Mouse (Mus musculus): ENCODE results near the gene Cldn7.

Gene Cldn7

DNA sequence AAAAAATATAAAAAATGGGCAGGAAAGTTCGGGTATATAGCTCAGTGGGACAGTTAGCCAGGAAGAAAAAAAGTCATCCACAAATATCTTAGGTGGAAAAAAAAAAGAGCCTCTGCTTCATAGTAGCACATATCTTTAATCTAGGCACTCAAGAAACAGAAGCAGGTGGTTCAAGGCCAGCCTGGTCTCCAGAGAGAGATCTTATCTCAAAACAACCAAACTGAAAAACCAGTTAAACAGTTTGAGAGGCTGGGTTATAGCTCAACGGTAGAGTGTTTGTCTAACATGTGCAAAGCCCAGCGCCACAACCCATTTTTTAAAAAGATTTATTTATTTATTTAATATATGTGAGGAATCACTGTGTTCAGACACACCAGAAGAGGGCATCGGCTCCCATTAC lies 31.5 kb upstream of the Cldn7 start:
- DNase-seq (ENCODE audit: low read depth, low spot score): no peak

DNA sequence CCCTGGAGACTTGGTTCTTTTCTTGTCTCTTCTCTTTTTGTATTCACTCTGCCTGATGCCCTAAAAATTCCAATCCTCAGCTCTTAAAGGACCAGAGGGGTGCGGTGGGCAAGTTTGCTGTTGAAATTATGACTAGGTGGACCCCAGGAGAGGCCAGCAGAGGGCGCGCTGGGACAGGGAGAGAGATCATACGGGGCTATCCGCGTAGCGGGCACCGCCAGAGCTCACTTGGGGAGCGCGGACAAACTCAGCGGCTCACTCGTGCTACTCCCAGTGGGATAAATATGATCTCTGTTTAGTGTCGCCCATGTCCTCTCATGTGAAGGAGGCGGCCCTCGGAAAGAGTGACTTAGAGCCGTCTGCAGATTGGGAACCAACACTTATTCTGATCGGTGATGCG lies 30.4 kb upstream of the Cldn7 start:
- DNase-seq (ENCODE audit: low read depth, low spot score): peak; percentile 89

DNA sequence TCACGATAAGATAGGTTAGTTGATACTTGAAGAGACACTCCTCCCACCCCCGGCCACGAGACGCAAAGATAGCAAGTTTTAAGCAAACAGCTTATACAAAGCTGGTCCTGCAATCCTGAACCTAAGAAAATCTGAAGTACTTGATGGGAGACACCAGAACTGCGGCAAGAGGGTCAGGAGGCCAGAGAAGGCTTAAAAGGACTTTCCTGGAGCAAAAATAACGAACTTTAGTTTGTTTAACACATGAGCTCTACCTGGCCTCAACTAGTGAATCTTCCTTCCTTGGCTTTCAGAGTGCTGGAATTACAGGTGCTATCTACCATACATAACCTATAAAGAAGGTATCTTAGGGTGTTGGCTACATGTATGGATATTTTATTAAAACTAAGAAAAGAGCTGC lies 29.9 kb upstream of the Cldn7 start:
- no peak for DNase-seq (ENCODE audit: low read depth, low spot score)

DNA sequence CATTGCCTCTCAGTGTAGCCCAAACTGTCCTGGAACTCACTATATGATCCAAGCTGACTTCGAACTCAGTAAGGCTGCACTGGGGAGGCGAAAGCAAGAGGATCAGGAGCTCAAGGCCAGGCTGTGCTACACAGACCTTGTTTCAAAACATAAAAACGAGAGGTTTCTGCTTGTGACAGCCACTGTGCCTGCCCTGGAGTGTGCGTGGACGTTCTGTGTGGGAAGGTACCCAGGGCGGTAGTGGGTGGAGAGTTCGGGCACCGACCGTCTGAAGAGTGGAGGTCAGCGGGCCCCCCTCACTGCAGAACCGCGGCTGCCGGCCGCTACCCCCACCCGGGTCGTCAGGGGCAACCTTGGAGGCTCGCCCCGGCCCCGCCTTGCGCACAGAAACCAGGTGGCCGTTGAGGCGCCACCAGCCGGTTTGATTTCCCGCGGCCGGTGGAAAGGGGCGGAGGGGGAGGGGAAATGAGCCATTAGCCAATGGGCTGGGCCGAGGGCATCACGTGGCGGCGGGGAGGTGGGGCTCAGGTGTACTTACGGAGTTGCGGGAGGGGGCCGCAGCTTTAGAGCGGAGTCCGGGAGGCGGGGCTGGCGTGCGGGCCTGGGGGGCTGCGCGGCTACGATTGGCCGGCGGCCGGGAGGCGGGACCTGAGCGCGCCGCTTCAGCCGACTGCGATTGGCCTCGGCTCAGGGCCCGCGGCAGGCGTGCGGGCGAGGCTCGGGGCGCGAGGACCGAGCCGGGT lies 29.3 kb upstream of the Cldn7 start, which contains the start of gene Ybx2:
Gene Ybx2, plus strand, starts transcription at position 660 of the 743 bp plus-strand sequence.
- DNase-seq (ENCODE audit: low read depth, low spot score): peak; percentile 94

DNA sequence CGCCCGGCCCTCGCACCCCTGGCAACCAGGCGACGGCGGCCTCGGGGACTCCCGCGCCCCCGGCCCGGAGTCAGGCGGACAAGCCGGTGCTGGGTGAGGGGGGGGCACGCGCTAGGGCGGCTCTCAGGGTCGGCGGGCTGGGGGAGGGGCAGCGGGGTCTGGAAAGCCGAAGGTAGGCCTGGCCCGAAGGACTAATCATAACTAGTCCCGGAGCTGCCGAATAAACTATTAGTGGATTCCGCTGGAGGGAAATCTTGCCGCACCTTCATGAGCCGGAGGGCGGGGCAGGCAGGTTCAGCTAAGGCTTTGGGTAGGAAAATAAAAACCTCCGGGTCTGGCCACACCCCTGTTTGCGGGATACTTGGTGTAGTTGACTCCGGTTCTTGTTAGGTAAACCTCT lies 28.4 kb upstream of the Cldn7 start:
- no peak for DNase-seq (ENCODE audit: low read depth, low spot score)

DNA sequence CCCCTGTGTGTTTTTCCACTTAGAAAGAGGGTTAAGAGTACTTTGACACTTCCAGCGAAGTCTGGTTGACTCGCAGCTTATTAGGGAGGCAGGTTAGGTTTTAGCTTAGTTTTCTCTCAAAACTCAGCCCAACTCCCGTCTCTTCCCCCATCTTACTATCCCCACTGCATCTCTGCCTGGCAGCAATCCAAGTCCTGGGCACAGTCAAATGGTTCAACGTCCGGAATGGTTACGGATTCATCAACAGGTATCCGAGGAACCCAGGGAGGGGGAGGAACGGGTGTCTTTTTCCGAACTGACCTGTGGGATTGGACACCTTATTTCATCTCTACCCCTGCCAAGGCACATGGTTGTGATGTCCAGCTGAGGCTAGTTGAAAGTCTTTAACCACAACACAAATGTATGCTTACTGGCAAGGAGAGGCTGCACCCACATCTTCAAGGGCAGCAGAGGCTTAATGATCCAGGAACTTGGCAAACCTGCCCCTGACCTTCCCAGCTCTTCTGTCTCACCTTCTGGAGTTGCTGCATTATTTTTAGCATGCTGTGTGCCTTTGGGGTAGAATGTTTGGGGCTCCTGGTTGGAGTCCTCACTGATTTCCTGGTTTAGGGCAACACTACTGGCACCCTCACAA lies 27.7 kb upstream of the Cldn7 start:
- DNase-seq (ENCODE audit: low read depth, low spot score): no peak

DNA sequence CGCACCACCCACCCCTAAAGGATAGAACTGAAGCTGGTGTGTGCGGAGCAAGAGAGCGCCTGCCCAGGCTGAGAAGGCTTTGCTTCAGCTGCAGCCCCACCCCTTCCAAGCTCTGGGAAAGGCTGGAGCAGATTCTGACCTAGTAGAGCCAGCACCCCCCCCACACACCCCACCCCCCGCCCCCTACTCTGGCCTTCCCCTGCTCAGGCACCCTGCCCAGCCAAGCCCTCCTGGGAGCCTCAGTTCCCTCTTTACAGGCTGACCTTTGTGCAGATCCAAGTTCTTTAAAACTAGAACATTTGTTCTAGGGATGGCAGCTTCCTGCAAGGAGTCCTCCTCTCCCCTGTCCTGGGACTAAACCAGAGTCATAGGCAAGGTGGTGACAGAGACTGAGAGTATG lies 27.2 kb upstream of the Cldn7 start:
- DNase-seq (ENCODE audit: low read depth, low spot score): no peak

DNA sequence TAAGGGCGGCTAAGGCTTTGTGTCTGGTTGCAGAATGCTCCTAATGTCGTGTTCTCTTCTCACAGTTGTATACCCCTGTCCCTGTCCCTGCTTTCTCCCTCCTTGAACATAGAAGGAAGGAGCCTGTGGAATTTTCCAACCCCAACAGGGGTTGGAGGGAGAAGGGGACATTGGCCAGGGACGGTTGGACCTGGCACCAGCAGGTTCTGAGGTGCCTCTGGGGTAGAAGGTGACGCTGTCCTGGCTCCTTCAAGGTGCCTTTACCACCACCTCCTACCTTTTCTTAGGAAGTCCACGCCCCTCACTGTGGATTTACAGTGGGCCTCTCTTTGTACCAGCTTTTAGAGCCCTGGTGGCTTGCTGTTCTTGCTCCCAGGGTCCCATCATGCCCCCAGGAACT lies 26.7 kb upstream of the Cldn7 start:
- no peak for DNase-seq (ENCODE audit: low read depth, low spot score)

DNA sequence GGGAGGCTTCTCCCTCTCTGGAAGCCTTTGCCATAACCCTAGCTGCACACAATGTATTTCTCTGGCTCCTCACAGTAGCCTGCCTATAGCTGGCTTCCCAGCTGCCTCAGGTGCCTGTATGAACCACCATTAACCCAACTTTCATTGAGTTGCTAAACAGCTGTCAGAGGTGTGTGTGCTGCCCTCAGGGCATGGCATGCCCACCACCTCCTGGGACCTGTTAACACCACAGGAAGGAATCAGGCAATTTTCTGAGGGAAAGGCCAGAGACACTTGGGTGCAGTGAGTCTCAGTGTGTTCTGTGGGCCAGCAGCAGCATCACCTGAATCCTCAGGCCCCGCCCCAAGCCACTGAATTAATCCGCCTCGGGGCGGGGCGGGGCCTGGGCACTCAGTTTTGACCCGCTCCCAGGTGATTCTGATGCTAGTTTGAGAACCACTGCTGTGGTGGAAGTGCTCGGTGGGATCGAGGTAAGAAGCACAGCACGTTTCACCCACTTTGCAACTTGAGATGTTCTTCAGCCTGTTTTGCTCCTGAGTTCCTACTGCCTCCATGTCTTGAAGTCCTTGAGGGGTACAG lies 26.1 kb upstream of the Cldn7 start:
- DNase-seq (ENCODE audit: low read depth, low spot score): no peak

DNA sequence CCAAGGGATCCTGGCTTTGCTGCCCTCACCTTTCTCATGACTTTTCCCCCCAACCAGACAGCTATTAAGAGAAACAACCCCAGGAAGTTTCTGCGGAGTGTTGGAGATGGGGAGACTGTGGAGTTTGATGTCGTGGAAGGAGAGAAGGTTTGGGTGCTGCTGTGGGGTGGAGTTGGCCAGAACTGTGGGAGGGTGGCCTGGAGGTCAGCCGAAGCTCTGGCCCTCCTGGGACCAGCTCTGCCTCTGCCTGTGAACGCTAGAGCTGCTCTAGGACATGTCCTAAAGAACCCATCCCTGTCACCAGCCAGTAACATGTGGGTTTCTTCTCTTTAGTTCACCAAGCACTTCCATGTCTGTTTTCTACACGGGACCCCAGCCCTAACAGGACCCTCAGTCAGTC lies 25.4 kb upstream of the Cldn7 start:
- no peak for DNase-seq (ENCODE audit: low read depth, low spot score)

DNA sequence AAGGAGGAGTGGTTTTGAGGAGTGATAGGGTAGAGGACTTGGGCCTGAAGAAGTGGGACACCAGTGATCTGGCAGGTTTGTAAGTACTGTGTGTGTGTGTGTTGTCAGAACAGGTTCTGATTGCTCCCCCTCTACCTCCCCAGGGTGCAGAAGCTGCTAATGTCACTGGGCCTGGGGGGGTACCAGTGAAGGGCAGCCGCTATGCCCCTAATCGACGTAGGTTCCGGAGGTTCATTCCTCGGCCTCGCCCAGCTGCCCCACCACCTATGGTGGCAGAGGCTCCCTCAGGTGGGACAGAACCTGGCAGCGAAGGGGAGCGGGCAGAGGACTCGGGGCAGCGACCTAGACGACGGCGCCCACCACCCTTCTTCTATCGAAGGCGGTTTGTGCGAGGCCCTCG lies 24.8 kb upstream of the Cldn7 start:
- DNase-seq (ENCODE audit: low read depth, low spot score): no peak

DNA sequence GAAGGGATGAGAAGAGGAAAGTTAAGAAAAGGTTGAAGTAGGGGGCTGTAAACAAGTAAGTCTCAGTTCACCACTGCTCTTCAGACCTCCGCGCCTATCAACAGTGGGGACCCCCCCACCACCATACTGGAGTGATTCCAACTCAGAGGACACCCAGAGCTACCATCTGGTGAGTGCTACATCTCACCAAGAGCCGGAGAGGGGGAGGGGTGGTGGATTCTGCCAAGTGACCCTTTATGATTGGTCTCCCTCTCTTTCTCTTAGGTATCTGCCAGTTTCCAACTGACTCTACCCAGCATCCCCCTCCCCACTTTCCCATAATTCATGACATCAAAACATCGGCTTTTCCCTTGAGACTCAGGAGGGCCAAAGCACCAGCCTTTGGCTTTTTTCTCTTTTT lies 23.6 kb upstream of the Cldn7 start:
- DNase-seq (ENCODE audit: low read depth, low spot score): no peak

DNA sequence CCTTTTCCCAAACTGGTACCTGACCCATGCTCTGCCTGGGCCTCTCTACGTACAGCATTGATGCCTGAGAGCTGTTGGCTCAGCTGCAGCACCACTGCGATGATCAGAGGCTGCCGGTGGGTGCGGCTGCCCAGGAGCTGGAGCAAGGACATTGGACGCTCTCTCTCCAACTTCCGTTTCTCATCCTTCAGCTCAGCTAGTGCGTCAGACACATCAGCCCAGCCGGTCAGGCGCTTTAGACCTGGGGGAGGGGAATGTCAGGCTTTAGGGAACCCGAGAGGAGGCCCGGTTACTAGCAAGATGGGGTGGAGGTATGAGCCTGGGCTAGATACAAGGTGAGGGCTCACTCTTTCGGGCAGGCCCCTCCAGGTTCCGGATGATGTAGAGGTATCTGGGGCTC lies 19.4 kb upstream of the Cldn7 start:
- DNase-seq (ENCODE audit: low read depth, low spot score): no peak

DNA sequence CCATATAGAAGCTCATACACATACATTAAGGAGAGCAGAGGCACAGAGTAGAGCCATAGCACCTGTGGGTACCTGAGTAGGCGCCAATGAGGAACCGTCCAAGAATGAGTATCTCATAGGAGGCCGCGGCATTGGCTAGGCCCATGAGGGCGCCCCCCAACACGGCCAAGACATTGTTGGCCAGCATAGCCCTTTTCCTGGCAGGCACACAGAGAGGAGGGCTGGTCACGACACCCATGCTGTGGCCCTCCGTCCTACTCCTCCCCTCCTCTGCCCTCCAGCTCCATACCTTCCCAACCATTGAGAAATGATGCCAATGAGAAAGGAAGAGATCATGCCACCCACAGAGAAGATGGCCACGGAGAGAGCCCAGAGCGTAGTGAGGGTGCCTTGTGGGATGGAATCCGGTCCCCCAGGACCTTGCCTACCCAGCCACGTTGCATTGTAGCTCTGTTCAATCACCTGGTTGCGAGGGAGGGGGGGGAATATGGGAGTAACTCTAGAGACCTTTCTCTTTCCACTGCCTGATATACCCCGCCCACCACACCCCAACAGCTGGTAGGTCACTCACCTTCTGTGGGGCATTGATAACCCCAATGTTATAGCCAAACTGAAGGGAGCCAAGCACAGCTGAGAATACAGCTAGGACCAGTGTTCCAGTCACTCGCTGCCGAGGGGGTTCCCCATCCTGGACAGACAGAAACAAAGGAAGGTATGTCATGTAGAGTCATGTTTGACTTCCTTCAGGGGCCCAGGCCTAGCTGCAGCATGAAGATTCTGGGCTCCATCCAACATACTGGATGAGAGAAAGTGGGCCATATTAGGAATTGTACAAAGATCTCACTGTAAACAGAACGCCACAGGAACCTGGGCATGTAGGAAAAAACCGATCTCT lies 18.3 kb upstream of the Cldn7 start:
- DNase-seq (ENCODE audit: low read depth, low spot score): no peak

DNA sequence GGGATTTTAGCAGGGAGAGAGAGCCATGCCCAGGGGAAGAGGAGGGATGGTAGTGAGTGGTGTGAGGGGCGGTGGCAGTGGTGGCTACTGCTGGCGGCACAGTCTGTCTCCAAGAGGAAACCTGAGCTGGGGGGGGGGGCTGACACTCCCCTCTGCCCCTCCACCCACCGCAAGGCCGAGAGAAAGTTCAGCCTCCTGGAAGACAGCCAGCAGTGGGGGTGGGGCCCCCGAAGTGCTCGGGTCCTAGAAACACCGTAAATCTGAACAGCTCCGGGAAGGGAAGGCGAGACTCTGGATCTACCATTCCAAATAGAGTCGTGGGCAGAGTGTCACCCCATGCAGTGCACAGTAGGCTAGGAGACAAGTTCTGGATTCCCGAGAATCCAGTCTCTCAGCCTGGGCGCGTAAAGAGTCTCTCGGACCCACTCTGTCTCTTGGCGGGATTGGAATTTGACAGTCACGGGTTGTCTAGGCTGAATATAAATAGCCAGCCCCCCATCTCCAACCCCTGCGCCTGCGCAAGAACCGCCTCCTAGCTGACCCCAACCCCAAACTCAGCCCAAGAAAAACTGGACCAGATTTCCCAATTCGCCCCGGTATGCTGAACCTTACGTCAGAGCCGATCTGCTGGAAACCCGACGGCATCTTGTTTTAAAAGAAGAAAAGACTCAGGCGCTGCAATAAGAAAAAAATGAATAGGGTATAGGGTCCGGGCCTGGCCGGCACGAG lies 17.1 kb upstream of the Cldn7 start:
- no peak for DNase-seq (ENCODE audit: low read depth, low spot score)

DNA sequence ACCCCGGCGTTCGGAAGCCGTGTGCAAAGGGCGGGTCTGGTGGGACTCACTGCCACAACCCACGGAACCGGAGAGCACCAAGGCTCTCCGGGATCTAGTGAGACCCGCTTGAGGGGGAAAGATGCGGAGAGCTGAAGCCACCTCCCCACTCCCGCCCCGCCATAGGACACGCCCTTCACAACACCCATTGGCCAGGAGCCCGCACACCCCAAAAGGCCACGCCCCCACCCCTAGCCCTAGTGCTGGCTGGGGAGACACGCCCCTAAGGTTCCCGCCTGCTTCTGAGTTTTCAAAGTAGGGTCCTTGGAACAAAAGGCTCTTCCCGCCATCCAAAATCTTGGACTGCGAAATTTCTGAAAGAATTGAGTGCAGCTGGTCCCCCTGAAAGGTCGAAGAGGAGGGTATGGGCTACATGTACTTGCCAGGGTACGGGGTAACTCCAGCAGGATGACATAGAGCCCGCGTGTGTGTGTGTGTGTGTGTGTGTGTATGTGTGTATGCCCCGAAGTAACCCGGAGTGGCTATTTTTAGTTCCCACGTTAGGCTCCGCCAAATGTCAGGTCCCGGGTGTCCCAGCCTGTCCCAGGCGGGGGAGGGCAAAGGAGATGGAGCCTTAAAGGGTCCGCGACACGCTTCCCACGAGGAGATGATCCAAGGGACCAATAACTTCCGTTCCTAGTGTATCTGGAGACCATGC lies 16.4 kb upstream of the Cldn7 start, which contains the start of gene Slc2a4:
Gene Slc2a4, minus strand, starts transcription at position 123 of the 697 bp plus-strand sequence.
- DNase-seq (ENCODE audit: low read depth, low spot score): peak; percentile 91

DNA sequence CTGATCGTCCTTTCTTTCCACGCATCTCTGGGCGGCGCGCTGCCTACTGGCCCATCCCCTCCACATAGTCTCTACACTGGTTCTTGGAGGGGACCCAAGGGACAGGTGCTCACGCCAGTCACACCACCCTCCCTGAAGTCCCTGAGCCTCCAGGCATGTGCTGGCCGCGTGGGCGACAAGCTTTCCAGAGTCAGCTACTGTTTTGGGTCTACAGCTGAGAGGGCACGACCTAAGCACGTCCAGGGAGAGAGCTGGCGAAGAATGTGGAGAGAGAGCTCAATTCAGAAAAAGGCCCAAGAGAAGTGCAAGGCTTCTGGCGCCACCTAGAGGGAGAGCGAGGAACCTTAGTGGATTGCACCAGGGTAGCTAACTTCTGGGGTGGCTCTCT lies 15.8 kb upstream of the Cldn7 start:
- DNase-seq (ENCODE audit: low read depth, low spot score): peak; percentile 84

DNA sequence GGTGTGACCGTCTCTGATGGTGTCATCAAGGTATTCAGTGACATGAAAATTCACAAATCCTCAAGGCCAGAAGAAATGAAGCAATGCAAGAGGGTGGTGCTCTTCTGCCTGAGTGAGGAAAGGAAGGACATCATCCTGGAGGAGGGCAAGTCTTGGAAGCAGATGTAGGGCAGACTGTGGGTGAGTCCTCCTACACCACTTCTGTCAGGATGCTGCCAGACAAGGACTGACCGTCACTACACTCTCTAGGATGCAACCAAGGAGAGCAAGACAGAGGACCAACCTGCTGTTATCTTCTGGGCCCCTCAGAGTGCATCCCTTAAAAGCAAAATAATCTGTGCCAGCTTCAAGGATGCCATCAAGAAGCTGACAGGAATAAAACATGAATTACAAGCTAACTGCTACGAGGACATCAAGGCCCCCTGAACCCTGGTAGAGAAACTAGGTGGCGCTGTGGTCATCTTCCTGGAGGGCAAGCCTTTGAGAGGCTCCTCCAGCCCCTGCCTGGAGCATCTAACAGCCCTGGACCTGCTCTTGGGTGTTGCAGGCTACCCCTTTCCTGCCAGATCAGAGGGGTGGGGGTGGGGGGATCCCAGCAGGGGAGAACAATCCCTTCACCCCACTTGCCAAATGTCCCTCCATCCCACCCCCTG lies 13.6 kb upstream of the Cldn7 start:
- no peak for DNase-seq (ENCODE audit: low read depth, low spot score)

DNA sequence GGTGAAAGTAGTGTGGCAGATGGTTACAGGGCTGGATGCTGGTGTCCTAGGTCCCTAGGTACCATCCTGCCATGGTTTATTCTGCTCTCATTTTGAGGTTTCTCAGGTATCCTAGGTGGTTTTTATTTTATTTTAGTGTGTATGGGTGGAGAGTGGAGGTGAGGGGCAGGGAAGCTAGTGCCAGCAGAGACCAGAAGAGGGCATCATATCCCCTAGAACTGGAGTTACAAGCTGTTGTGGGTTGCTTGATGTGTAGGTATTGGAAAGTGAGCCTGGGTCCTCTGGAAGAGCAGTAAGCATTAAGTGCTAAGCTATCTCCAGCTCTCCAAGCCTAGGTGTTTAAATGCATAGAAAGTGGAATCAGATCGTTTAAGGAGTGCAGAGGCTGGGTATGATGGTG lies 12.3 kb upstream of the Cldn7 start:
- DNase-seq (ENCODE audit: low read depth, low spot score): no peak

DNA sequence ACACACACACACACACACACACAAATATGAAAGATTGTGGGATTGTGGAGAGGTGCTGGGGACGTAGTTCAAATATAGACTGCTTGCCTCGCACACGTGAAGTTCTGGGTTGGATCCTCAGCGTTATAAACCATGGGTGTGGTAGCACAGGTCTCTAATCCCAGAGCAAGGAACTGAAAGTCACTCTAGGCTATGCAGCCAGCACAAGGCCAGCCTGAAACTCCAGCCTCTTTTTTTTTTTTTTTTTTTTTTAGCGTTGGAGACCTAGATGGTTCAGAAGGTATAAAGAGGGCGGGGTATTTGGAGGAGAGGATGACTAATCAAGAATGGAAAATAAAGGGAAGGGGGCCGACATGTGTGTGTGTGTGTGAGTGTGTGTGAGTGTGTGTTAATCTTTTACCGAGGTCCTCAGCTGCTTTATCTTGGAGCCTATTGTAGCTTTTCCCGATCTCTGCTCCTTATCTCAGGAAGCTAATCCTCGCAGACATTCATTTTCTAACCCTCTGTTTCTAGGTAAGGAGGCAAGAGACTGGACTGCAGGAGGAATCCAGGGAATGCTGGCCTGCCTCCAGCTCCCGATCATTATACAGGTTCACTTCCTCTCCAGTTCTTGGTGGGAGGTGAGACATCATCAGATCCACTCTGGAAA lies 11.2 kb upstream of the Cldn7 start:
- no peak for DNase-seq (ENCODE audit: low read depth, low spot score)
